Mouse (Mus musculus) cerebellum, postnatal 4 days (tissue): Measurements from ENCODE around the gene Bmp2k.

Source experiments
- DNase-seq, 2 experiments: peaks; one replicate each; pipeline ENCODE4 v3.0.0; 2022; ENCODE audit warnings: low spot score in 2 of 2, mixed read lengths in 1 of 2

The Bmp2k gene

GRCm38 (mm10) chr5:96997310-96997801, at the start of gene Bmp2k:
TSS of gene Bmp2k (plus strand) at chr5:96997689.
- peak; percentile 75 to 86 for DNase-seq

- no peak for DNase-seq
Measured at GRCm38 (mm10) chr5:96948856-96949527, 48.5 kb upstream of the Bmp2k start.

DNA sequence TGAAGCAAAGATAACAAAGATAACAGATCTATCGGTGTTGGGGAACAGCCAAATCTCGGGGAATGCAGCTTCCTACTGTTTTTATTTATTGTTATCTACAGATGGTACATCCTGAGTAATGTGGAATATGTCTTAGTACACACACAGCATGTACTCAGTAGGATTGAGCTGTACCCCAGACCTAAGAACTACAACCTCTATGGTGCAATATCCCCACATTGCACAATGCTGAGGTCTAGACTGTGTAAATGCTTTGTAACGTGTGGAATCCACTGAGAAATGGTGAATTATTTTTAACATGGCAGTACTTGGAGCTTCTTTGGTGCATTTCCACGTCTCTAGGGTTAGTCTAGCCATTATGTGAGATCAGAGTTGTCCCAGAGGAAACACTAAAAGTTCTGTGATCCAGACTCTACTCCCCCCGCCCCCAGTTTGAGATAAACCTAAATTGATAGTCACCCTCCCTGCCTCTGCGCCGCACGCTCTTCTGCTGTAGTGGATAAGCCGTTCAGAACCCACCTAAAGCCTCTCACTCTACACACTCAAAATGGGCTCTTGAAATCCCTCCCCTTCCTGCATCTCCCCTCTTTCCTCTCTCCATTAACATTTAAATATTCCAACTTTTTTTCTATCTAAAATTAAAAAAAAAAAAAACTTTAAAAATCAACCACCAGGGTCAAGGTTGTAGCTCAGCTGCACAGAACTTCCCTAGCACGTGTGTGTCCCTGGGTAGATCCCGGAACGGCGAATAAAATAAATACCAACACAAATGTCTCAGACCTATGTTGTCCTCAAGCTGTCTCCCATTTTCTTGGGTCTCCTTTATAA, 47.4 kb upstream of the Bmp2k start:
- DNase-seq: no peak

- no peak for DNase-seq
Measured at GRCm38 (mm10) chr5:96950667-96951492, 46.6 kb upstream of the Bmp2k start.

DNA sequence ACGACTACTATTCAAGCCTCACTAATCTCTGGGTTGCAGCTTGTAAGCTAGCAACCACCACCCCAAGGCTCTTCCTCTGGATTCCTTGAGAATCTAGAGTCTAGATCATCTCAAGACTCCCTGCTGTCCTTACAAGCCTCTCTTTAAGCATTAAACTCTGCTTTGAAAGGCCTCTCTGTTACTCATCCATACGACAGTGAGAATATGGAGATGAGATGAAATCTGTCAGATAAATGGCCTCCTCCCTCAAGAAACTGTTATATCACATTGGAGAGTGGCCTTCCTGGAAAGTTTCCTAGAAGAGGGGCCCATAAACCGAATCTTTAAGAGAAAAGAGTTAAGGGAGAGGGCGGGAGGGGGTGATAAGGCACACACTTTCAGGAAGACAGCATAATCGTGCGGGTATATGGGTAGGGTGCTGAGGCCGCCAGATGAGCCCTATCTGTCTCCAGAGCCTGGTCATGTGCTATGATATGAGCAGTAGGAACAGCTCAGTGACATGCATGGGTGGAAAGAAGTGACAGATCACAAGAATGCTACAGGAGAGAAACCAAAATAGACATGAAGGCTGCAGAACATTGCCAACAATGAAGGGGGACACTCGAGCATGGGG, 45.9 kb upstream of the Bmp2k start:
- DNase-seq: no peak

DNA sequence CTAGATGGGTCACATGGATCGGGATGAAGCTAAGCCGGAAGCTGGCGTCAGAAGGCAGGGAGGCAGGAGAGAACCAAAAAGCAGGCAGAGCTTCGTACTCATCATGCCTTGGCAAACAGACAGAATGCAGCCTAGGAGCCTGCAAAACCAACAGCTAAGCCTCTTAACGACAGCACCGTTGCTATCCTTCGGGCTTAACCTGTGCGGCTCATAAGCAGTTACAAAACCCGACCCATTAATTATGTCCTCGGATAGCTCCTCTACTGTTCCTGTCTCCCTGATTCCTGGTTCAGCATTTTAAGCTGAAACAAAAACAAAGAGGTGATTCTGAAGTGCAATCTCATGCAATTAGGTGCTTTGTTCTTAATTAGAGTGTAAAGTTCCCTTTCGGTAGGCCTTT, 43.4 kb upstream of the Bmp2k start:
- DNase-seq: no peak

GRCm38 (mm10) chr5:96954466-96955027, 42.9 kb upstream of the Bmp2k start:
- DNase-seq: no peak

DNA sequence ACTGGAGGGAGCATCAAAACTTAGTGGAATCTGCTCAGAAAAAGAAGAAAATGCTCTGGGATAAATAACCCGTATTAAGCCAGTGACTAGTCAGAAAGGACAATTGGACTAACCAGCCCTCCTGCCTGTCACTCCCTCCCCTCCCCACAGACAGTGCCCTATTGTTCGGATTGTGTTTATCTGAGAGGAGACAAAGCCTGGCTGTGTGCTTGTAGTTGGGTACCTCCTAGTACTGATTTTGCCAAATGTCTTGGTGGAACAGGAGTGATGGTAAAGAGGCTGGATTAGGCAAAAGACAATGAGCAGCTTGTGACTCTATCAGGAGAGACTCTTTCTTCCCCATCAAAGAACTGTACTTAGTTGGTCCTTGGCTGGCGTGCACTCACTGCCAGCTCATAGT, 40.6 kb upstream of the Bmp2k start:
- no peak for DNase-seq

GRCm38 (mm10) chr5:96961122-96961521, 36.4 kb upstream of the Bmp2k start:
- DNase-seq: no peak

DNA sequence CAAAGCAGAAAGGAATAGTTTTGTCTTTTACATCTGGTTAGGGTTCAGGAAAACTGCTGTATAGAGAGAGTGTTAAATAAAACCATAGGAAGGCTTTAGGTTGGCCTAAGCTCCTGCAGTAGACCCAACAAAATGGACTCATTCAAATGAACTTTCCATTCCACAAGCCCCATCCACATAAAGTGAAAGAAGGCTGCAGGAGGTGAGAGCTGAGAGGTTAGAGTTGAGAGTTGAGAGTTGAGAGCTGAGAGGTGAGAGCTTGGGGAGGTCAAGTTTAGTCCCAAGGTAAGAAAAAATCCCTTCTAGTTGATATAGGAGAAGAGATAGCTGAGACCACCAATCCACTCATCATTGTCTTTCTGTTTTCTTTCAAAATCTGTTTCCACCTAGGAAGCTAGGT, 35.6 kb upstream of the Bmp2k start:
- no peak for DNase-seq

DNA sequence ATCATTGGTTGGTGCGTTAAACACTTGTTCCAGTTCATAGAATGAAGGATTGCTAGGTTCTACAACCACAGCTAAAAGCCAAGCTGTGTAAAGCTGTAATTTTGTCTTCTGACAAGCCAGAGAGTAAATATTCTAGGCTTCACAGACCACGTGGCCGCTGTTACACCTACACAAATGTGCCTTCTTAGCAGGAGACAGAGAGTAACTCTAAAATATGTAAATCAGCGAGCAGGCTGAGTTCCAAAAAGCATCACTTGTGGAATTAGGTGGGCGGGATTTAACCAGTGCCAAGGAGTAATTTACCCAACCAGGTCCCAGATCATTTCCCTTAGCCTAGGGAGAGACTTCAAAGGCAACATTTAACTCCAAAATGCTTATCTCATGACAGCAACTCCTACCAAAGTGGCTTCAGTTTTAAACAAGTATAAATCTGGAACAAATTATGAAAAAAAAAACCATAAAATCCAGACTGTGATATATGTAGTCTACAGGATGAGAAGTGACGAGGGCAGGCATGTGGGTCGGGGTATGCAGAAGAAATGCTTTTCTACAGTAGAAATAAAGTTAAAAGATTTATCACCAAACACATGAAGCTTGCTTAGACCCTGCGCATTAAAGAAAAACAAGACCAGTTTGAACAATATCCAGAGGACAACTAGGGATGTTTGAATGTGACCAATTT, 35.1 kb upstream of the Bmp2k start:
- DNase-seq: no peak

GRCm38 (mm10) chr5:96962934-96963301, 34.6 kb upstream of the Bmp2k start:
- no peak for DNase-seq

- no peak for DNase-seq
Measured at GRCm38 (mm10) chr5:96964062-96965028, 33.1 kb upstream of the Bmp2k start.

DNA sequence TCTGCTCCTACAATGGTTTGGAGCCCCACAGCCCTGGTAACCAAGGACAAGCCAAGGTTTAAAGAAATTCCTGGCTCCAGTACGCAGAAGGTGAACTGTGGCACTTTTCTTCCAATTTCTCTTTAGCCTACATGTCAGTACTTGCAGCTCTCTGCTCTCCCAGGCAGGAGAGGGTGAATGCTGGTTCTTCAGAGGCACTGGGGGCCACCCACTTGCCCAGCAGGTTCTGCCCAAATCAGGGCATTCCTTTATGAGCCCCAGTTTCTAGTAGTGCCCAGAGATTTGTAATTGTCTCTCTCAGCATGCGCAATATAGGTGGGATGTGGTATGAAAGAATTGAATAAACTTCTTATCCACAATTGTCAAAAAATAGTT, 32.5 kb upstream of the Bmp2k start:
- no peak for DNase-seq

- no peak for DNase-seq
Measured at GRCm38 (mm10) chr5:96965503-96965902, 32.0 kb upstream of the Bmp2k start.

DNA sequence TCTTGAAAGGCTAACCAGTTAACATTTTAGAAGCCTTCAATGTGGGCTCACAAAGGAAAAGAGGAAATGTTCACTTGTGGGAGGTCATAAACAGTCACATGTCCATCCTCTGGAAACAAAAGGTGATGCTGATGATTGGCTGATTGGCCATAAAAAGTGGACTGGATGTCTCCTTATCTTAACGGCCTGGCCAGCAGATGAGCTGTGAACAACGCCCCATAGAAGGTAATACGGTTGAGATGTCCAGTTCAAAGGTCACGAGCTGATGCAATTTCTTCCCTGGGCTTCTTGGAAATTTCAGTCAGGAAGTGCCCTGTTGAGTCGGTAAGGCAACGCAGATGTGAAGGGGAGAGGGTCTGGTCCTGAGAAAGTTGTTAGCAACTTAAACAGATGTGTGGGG, 28.9 kb upstream of the Bmp2k start:
- DNase-seq: no peak

- no peak for DNase-seq
Measured at GRCm38 (mm10) chr5:96969032-96969431, 28.5 kb upstream of the Bmp2k start.

DNA sequence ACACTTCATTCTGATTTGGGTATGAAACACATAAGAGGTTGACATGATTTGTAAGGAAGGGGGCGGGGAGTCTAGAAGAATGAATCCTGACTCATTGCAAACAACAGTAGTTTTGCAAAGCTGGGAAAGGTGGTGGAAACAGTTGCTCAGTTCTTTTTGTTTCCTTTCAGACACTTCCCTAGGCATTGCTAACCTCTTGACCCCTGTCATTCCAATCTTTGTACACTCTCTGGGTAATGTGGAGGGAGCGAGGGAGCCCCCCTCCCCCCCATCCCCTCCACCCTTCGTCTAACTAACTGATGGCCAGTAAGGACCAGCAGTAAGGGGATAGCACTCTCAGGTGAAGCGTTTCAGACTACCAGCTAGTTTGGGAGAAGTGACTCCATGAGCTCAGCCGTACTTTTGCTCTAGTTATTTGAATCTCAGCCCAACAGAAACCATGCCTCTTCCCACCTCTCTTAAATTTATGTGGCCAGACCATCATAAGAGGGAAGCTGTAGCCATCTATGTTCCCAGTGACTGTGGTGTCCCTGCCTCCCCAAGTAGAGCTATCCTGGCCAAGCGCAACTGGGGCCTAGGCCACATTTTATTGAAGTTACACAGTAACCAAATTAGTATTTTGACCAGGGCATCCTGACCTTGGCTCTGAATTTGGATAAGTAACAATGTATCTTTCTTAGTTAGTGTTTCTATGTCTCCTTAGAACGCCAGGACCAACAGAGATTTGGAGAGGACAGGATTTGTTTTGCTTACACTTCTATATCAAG, 27.6 kb upstream of the Bmp2k start:
- no peak for DNase-seq

- DNase-seq: no peak
Measured at GRCm38 (mm10) chr5:96970472-96970848, 27.0 kb upstream of the Bmp2k start.
